Mouse (Mus musculus) kidney, adult 2 months (tissue): Measurements from ENCODE around the gene Rapgef5. TPM values are rescaled to one million over a fixed set of nuclear protein-coding genes. Genes with fewer than 3 reads are reported as not detected.

ENCODE experiments used
- DNase-seq: peaks from one replicate; pipeline ENCODE4 v3.0.0; 2021
- H3K27ac ChIP-seq: fragments of 200-500 bp; 2 replicates; pipeline ENCODE4 v1.5.1; 2012; ENCODE audit warnings: low read depth, low read length, control low read depth, inconsistent platforms; ENCODE audit not compliant: insufficient read depth
- H3K27me3 ChIP-seq: fragments of 200-500 bp; replicated peaks from 2 replicates; pipeline ENCODE4 v1.6.1; 2012; ENCODE audit warnings: mild to moderate bottlenecking, moderate library complexity, low read length, inconsistent platforms; ENCODE audit not compliant: control insufficient read depth, insufficient read depth
- H3K36me3 ChIP-seq: fragments of 200-500 bp; 2 replicates; pipeline ENCODE4 v1.6.1; 2012; ENCODE audit warnings: mild to moderate bottlenecking, moderate library complexity, low read length, inconsistent platforms; ENCODE audit not compliant: control insufficient read depth, insufficient read depth
- H3K4me1 ChIP-seq: fragments of 200-500 bp; 2 replicates; pipeline ENCODE4 v1.6.1; 2011; ENCODE audit warnings: low read length; ENCODE audit not compliant: control insufficient read depth, insufficient read depth
- H3K4me3 ChIP-seq: fragments of 200-500 bp; 2 replicates; pipeline ENCODE4 v1.5.1; 2011; ENCODE audit warnings: mild to moderate bottlenecking, low read depth, low read length, control low read depth; ENCODE audit not compliant: insufficient read depth
- CTCF ChIP-seq: fragments of 200-500 bp; conservative IDR thresholded peaks from 2 replicates; pipeline ENCODE4 v1.5.1; 2011; ENCODE audit warnings: low read depth, mild to moderate bottlenecking, control low read depth, low read length, moderate library complexity, mixed read lengths; ENCODE audit not compliant: insufficient read depth, insufficient read length
- POLR2A ChIP-seq: fragments of 200-500 bp; IDR thresholded peaks from one replicate; pipeline ENCODE4 v1.6.1; 2011; ENCODE audit warnings: low read depth, low read length, control low read depth
- WGBS: fragments of 180-500 bp; shearing (Covaris S2); methylation state at CpG from one replicate; pipeline ENCODE4 v1.1.7; 2018; 5-methylcytosine and 5-hydroxymethylcytosine counted together
- polyA plus RNA-seq: library from polyadenylated mRNA; depleted of rRNA; stranded (reverse); fragments of >200 nt; gene quantifications from 2 replicates; pipeline ENCODE4 v1.2.3, GENCODE M21; 2012

Gene Rapgef5
- polyA plus RNA-seq, 1 experiment = 8.4 TPM

- WGBS = 44% methylated on average over 1 of the region's 1 CpGs
- Histone ChIP-seq H3K27ac (no peak overlapping the region), H3K4me1 (no peaks in the 10 kb centered on the region), H3K36me3 (no peaks in the 10 kb centered on the region), H3K4me3 (no peak overlapping the region), H3K27me3 (no peaks in the 10 kb centered on the region; the same call in 1 of the 2 replicates)
- no peak for TF ChIP-seq POLR2A
- no peak for TF ChIP-seq CTCF
- no peak for DNase-seq
Measured at GRCm38 (mm10) chr12:117742487-117742886, 226.2 kb downstream of the Rapgef5 start.

- H3K27ac ChIP-seq = no peak overlapping the region
- 47% methylated on average over 8 of the region's 8 CpGs for WGBS
- TF ChIP-seq CTCF = no peak
- no peaks in the 10 kb centered on the region for H3K36me3 ChIP-seq
- no peak overlapping the region for H3K4me3 ChIP-seq
- no peaks in the 10 kb centered on the region for H3K4me1 ChIP-seq
- H3K27me3 ChIP-seq = no peaks in the 10 kb centered on the region; the same call in 1 of the 2 replicates
- DNase-seq = no peak
Measured at GRCm38 (mm10) chr12:117744580-117745483, 228.6 kb downstream of the Rapgef5 start.

GRCm38 (mm10) chr12:117746611-117747010 is 230.3 kb downstream of the Rapgef5 start:
- TF ChIP-seq POLR2A (no peak), CTCF (no peak)
- 0 out of 2 replicates have a peak, but pooled peaks cover 3% of the 10 kb centered on the region for H3K4me1 ChIP-seq
- no peak overlapping the region for H3K4me3 ChIP-seq
- WGBS = 93% methylated on average over 7 of the region's 7 CpGs
- no peak for DNase-seq
- no peaks in the 10 kb centered on the region; the same call in 1 of the 2 replicates for H3K27me3 ChIP-seq
- H3K36me3 ChIP-seq = no peaks in the 10 kb centered on the region
- H3K27ac ChIP-seq = no peak overlapping the region

GRCm38 (mm10) chr12:117751045-117751444 is 234.8 kb downstream of the Rapgef5 start:
- no peak for DNase-seq
- H3K4me3 ChIP-seq = no peak overlapping the region
- no peaks in the 10 kb centered on the region for H3K27me3 ChIP-seq
- 52% methylated on average over 9 of the region's 9 CpGs for WGBS
- no peaks in the 10 kb centered on the region for H3K36me3 ChIP-seq
- no peak for TF ChIP-seq CTCF
- peak overlapping the region; percentile 82 for H3K27ac ChIP-seq
- 0 out of 2 replicates have a peak, but pooled peaks cover 3% of the 10 kb centered on the region for H3K4me1 ChIP-seq

GRCm38 (mm10) chr12:117751520-117752383 is 235.5 kb downstream of the Rapgef5 start:
- peak overlapping the region; percentile 82 for H3K27ac ChIP-seq
- DNase-seq = peak; percentile 77

GRCm38 (mm10) chr12:117756010-117756409 is 239.7 kb downstream of the Rapgef5 start:
- H3K27ac ChIP-seq = no peak overlapping the region
- no peaks in the 10 kb centered on the region for H3K4me1 ChIP-seq
- TF ChIP-seq CTCF = no peak
- TF ChIP-seq POLR2A = no peak
- H3K36me3 ChIP-seq = no peaks in the 10 kb centered on the region
- no peak overlapping the region for H3K4me3 ChIP-seq
- 58% methylated on average over 7 of the region's 7 CpGs for WGBS
- peak; percentile 54 for DNase-seq
- H3K27me3 ChIP-seq = no peaks in the 10 kb centered on the region

More at GRCm38 (mm10) chr12:117751520-117752383, 235.5 kb downstream of the Rapgef5 start:
- no peaks in the 10 kb centered on the region for H3K36me3 ChIP-seq
- TF ChIP-seq POLR2A (no peak), CTCF (no peak)
- no peaks in the 10 kb centered on the region for H3K27me3 ChIP-seq
- H3K4me3 ChIP-seq = no peak overlapping the region
- 40% methylated on average over 25 of the region's 25 CpGs for whole genome bisulfite sequencing
- 0 out of 2 replicates have a peak, but pooled peaks cover 3% of the 10 kb centered on the region for H3K4me1 ChIP-seq
